8 mouse cellular contexts compared by ENCODE assay signal in genomic region chr4:123687025-123687781, GRCm38 (mm10). TPM values are rescaled to one million over a fixed set of nuclear protein-coding genes. Genes with fewer than 3 reads are reported as not detected.
DNase-seq lines count a peak whose midpoint lies in the region; ATAC-seq and TF ChIP-seq lines count a peak whose summit lies in the region.

No protein-coding gene starts in this region.

- H3K9me3 ChIP-seq in intestine, postnatal 0 days (ENCODE audit: control insufficient read depth) = no peaks in the 10 kb centered on the region
- no peaks in the 10 kb centered on the region for H3K9me3 ChIP-seq in liver, postnatal 0 days (ENCODE audit: low read length)
- no peaks in the 10 kb centered on the region for H3K9me3 ChIP-seq in neural tube, embryonic 12.5 days

- peaks cover 13% of the 10 kb centered on the region for H3K4me1 ChIP-seq in thymus, adult 2 months (replicated peaks; ENCODE audit: control insufficient read depth, insufficient read depth, low read length)
- H3K4me1 ChIP-seq in intestine, postnatal 0 days (replicated peaks; ENCODE audit: control insufficient read depth, insufficient read depth, low read length) = no peaks in the 10 kb centered on the region
- H3K4me1 ChIP-seq in liver, postnatal 0 days (ENCODE audit: insufficient read depth) = 0 out of 2 replicates have a peak, but pooled peaks cover 3% of the 10 kb centered on the region
- H3K4me1 ChIP-seq in neural tube, embryonic 12.5 days = peaks cover 25% of the 10 kb centered on the region

- peaks cover 20% of the 10 kb centered on the region for H3K27me3 ChIP-seq in thymus, adult 2 months (ENCODE audit: control insufficient read depth, insufficient read depth, low read length)
- peaks cover 8% of the 10 kb centered on the region; the same call in 1 of the 2 replicates for H3K27me3 ChIP-seq in intestine, postnatal 0 days (replicated peaks; ENCODE audit: control insufficient read depth, insufficient read depth, low read length)
- H3K27me3 ChIP-seq in liver, postnatal 0 days (ENCODE audit: insufficient read depth, low read length) = peaks cover 23% of the 10 kb centered on the region
- H3K27me3 ChIP-seq in neural tube, embryonic 12.5 days (replicated peaks) = no peaks in the 10 kb centered on the region

- H3K4me3 ChIP-seq in thymus, adult 2 months (ENCODE audit: control insufficient read depth, insufficient read depth, low read length) = peak overlapping the region; percentile 30
- peak overlapping the region; percentile 61 for H3K4me3 ChIP-seq in intestine, postnatal 0 days (ENCODE audit: low read depth, low read length)
- H3K4me3 ChIP-seq in liver, postnatal 0 days (ENCODE audit: low read depth, low read length) = peak overlapping the region; percentile 64
- peak overlapping the region; percentile 87 for H3K4me3 ChIP-seq in neural tube, embryonic 12.5 days

- no peak for TF ChIP-seq POLR2A in thymus, adult 2 months (IDR thresholded peaks at IDR 0.05; ENCODE audit: control insufficient read depth, extremely low read depth, insufficient read depth, low read length, poor library complexity)

- TF ChIP-seq EP300 in liver, postnatal 0 days (IDR thresholded peaks at IDR 0.05; ENCODE audit: low read depth) = no peak

- no peak for TF ChIP-seq CTCF in thymus, adult 2 months (IDR thresholded peaks at IDR 0.05; ENCODE audit: borderline replicate concordance, control insufficient read depth, extremely low read depth, insufficient read depth, low read length, poor library complexity)
- no peak for TF ChIP-seq CTCF in intestine, postnatal 0 days (IDR thresholded peaks at IDR 0.05; ENCODE audit: low read depth)
- no peak for TF ChIP-seq CTCF in liver, postnatal 0 days (IDR thresholded peaks at IDR 0.05; ENCODE audit: low read depth)

- H3K9ac ChIP-seq in intestine, postnatal 0 days (ENCODE audit: low read depth, low read length) = peak overlapping the region; percentile 47
- H3K9ac ChIP-seq in liver, postnatal 0 days (replicated peaks) = peak overlapping the region; percentile 60
- peak overlapping the region; percentile 91 for H3K9ac ChIP-seq in neural tube, embryonic 12.5 days

- H3K36me3 ChIP-seq in thymus, adult 2 months (ENCODE audit: control insufficient read depth, insufficient read depth, low read length) = no peaks in the 10 kb centered on the region
- no peaks in the 10 kb centered on the region for H3K36me3 ChIP-seq in intestine, postnatal 0 days (ENCODE audit: control insufficient read depth, insufficient read depth)
- no peaks in the 10 kb centered on the region for H3K36me3 ChIP-seq in liver, postnatal 0 days (replicated peaks; ENCODE audit: insufficient read depth, low read length)
- H3K36me3 ChIP-seq in neural tube, embryonic 12.5 days = peaks cover 7% of the 10 kb centered on the region; the same call in 1 of the 2 replicates

- peak; percentile 9 for DNase-seq in thymus, adult 2 months
- no peak for DNase-seq in thymus, adult 18-20 months
- DNase-seq in cerebellum, postnatal 36 days = peak; percentile 67 to 68
- DNase-seq in liver, postnatal 0 days = peak; percentile 64

- H3K4me2 ChIP-seq in intestine, postnatal 0 days (replicated peaks; ENCODE audit: low read depth) = peak overlapping the region; percentile 97
- H3K4me2 ChIP-seq in liver, postnatal 0 days (ENCODE audit: low read depth, low read length) = peak overlapping the region; percentile 91
- H3K4me2 ChIP-seq in neural tube, embryonic 12.5 days (replicated peaks) = peak overlapping the region; percentile 99

- 1% methylated on average over 77 of the region's 89 CpGs for WGBS in thymus, adult 2 months
- WGBS in intestine, postnatal 0 days = 1% methylated on average over 44 of the region's 89 CpGs
- WGBS in liver, postnatal 0 days (ENCODE audit: insufficient replicate concordance) = under 1% methylated on average over 23 of the region's 89 CpGs
- WGBS in neural tube, embryonic 12.5 days = under 1% methylated on average over 50 of the region's 89 CpGs

- H3K27ac ChIP-seq in thymus, adult 2 months (ENCODE audit: control insufficient read depth, insufficient read depth, low read length) = no peak overlapping the region
- H3K27ac ChIP-seq in intestine, postnatal 0 days (ENCODE audit: low read depth, low read length) = no peak overlapping the region
- peak overlapping the region; percentile 30; the same call in 1 of the 2 replicates for H3K27ac ChIP-seq in liver, postnatal 0 days (ENCODE audit: low read depth)
- H3K27ac ChIP-seq in neural tube, embryonic 12.5 days = peak overlapping the region; percentile 75

- ATAC-seq in granulocyte monocyte progenitor cell, adult 5-6 weeks (replicated peaks; ENCODE audit: poor library complexity, severe bottlenecking) = peak; percentile 57
- ATAC-seq in intestine, postnatal 0 days = peak; percentile 48; the same call in 1 of the 2 replicates
- peak; percentile 72 for ATAC-seq in liver, postnatal 0 days
- ATAC-seq in neural tube, embryonic 12.5 days (ENCODE audit: low FRiP score, low read depth) = peak; percentile 66
- ATAC-seq in inflammation-experienced regulatory T-cells, adult 6 months = no peak

RNA-seq across cellular contexts. Expression of gene Macf1, which starts 3.0 kb away (rescaled TPM):
- 104 and 121 TPM in 2 replicates for polyA plus RNA-seq in thymus, adult 2 months (2012; rRNA removed)
- total RNA-seq in granulocyte monocyte progenitor cell, adult 5-6 weeks (2014; fragmentation: Nextera tagmentation) = 127 and 129 TPM in 2 replicates
- total RNA-seq in granulocyte monocyte progenitor cell, adult 5-6 weeks (2017) = 162 and 174 TPM in 2 replicates
- polyA plus RNA-seq in intestine, postnatal 0 days (2015; fragmentation: Nextera tagmentation; extraction: Ambion mirVana) = 17.3 and 22.8 TPM in 2 replicates
- polyA plus RNA-seq in liver, postnatal 0 days (2015; fragmentation: Nextera tagmentation; extraction: Ambion mirVana) = 9.8 and 11.3 TPM in 2 replicates
- 61.8 and 62.7 TPM in 2 replicates for polyA plus RNA-seq in neural tube, embryonic 12.5 days (2016; fragmentation: Nextera tagmentation; extraction: Ambion mirVana)
- 100 to 1,000 TPM in 2 of 3 experiments, 10 to 100 TPM in 1; 87.3 to 165 (median 153) TPM for polyA plus RNA-seq in inflammation-experienced regulatory T-cells, adult 6 months (2017; shearing (Covaris generic))

RNA-seq across cellular contexts. Expression of gene Ndufs5, which starts 30.8 kb away (rescaled TPM):
- polyA plus RNA-seq in thymus, adult 2 months (2012; rRNA removed) = 41.9 and 44.2 TPM in 2 replicates
- total RNA-seq in granulocyte monocyte progenitor cell, adult 5-6 weeks (2014; fragmentation: Nextera tagmentation) = 173 and 190 TPM in 2 replicates
- 168 and 215 TPM in 2 replicates for total RNA-seq in granulocyte monocyte progenitor cell, adult 5-6 weeks (2017)
- polyA plus RNA-seq in intestine, postnatal 0 days (2015; fragmentation: Nextera tagmentation; extraction: Ambion mirVana) = 370 and 395 TPM in 2 replicates
- polyA plus RNA-seq in liver, postnatal 0 days (2015; fragmentation: Nextera tagmentation; extraction: Ambion mirVana) = 257 and 261 TPM in 2 replicates
- polyA plus RNA-seq in neural tube, embryonic 12.5 days (2016; fragmentation: Nextera tagmentation; extraction: Ambion mirVana) = 377 and 387 TPM in 2 replicates
- 100 to 1,000 TPM; 125 to 184 (median 133) TPM for polyA plus RNA-seq in inflammation-experienced regulatory T-cells, adult 6 months (2017; shearing (Covaris generic))

Comparison
In these comparisons a context has a peak if more than half of its experiments do, and no peak if none do; other contexts are left out.
1. DNase-seq: peak in thymus, adult 2 months (single experiment), cerebellum, postnatal 36 days (2 of 2) and liver, postnatal 0 days (single experiment); none in thymus, adult 18-20 months (0 of 2).
2. H3K27ac ChIP-seq: peak in liver, postnatal 0 days (single experiment) and neural tube, embryonic 12.5 days (single experiment); none in thymus, adult 2 months (single experiment) and intestine, postnatal 0 days (single experiment).
3. H3K4me3 ChIP-seq: peak in every context shown above with its lines; median percentile 87 in neural tube, embryonic 12.5 days; 64 in liver, postnatal 0 days; 61 in intestine, postnatal 0 days; 30 in thymus, adult 2 months.
4. Peak in every context shown above with its lines, with median percentiles within 50 percentile points of each other: H3K4me2 ChIP-seq and H3K9ac ChIP-seq.